Mouse (Mus musculus): ENCODE measurements around the gene Ptbp3.
"Not testable (repeated sequence)": the region's sequence is repeated elsewhere in the genome, so short reads cannot be mapped to it uniquely, and the experiment has no call there.

The Ptbp3 gene

DNA sequence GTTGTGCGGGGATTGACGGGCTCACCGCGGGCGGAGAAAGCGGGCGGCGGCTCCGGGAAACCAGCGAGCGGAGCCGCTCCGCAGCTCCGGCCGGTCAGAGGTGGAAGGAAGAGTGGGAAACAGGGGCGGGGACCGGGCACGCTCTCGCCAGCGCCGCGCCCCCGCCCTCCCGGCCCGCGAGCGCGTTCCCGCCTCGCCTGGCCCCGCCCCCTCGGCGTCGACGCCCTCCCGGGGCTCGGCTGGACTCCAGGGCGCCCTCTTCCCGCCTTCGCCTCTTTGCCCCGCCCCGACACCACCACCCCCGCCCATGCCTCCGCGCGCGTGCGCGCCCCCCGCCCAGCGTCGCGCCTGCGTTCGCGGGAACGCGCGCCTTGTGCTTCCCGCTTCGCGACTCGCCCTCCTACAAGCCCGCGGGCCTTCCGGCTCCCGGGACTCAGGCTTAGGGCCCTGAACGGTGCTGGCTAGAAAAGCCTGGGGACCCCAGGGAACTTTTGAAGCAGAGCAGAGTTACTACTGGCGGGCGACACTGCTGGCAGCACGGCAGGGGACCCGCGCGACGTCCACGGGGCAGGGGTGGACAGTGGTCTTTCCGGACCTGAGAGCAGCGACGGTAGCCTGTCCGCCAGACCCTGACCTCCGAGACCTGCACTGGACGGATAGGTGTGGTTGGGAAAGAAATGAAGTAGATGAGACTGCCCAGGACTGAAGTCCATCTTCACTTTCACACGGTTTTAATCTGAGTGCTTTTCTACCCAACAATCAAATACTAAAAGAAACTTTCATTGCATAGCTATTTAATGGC lies at the start of gene Ptbp3:
TSS of gene Ptbp3 (minus strand) at position 190 of the 802 bp plus-strand sequence.
- peak; percentile 84 for DNase-seq (ENCODE audit: low read depth)

DNA sequence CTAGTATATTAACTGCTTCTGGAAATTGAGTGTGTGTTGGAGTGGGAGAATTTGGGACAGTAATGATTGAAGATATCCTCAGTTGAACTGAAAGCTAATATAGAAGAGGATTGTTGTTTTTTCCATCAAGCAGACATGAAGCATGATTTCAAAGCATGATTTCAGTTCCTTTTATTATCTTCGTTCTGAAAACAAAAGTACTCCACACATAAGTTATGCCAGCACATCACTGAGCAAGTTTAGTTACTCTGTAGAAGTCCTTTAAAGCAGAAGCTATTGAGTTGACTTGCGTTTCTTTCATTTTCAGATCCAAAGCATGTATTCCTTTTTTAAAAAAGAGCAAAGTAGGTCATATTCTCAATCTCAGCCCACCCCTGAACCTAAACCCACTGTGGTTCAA lies 47.4 kb upstream of the Ptbp3 start:
- DNase-seq (ENCODE audit: low read depth), result no peak

DNA sequence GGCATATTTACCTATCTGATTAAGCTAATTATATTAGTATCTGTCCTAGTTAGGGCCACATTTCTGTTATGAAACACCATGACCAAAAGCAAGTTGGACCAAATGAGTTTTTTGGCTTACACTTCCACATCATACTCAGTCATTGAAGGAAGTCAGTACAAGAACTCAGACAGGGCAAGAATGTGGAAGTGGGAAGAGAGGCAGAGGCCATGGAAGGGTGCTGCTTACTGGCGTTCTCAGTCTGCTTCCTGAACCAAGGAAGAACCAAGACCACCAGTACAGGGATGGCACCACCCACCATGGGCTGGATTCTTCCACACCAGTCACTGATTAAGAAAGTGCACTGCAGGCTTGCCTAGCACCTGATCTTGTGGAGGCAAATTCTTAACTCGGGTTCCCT lies 45.5 kb upstream of the Ptbp3 start:
- DNase-seq (ENCODE audit: low read depth), result no peak

DNA sequence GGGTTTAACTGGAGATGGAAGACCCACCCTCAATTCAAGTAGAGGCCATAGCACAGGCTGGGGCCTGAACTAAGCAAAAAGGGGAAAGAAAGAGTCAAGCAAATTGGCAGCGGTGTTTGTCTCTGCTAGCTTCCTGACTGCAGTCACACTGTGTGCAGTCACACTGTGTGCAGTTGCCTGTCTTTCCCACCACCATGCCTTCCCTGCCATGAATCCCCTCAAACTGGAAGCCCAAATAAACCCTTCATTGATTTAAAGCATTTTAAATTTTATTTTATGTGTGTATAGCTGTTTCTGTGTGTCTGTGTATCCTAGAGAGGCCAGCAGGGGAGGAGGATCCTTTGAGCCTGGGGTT lies 38.7 kb upstream of the Ptbp3 start:
- DNase-seq (ENCODE audit: low read depth), result no peak

DNA sequence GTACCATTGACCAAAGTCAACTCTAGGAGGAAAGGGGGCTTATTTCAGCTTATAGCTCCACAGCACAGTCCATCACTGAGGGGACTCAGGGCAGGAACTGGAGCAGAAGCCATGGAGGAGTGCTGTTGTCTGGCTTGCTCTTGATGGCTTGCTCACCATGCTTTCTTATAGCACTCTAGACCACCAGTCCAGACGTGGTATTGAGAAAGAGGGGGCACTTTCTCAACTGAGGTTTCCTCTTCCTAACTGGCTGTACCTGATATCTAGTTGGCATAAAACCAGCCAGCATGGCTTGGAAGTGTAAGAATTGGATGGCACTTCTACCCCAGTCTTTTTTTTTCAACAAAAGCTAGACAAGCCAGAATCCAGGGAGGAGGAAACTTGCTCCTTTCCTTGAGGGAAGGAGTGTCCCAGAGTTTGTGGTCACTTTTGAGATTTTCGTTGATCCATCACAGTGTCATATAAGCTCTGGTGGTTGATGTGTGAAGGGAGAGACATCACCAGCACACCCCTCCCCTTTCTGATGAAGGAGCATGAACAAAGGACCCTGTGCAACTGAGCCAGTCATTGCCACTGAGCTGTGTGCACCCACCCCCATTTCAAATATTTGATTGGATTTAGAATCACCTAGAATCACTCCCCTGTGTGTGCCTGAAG lies 38.2 kb upstream of the Ptbp3 start:
- no peak for DNase-seq (ENCODE audit: low read depth)

DNA sequence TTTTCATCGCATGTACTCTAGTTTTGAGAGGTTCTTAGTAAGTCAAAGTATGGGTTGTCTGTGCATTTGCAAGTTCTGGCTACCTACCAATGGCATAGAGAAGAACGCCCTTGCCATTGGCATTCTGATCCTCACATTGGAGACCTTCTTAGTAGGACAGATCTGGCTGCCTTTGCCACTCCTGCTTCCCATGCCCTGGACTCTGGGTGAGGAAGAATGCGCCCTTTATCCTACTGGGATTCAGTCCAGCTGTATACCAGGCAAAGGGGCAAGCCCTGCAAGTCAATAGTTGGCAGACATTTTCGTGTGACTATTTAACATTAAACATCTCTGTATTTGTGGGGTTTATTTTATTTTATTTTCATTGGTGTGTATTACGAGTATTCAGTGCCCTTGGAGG lies 35.9 kb upstream of the Ptbp3 start:
- no peak for DNase-seq (ENCODE audit: low read depth)

DNA sequence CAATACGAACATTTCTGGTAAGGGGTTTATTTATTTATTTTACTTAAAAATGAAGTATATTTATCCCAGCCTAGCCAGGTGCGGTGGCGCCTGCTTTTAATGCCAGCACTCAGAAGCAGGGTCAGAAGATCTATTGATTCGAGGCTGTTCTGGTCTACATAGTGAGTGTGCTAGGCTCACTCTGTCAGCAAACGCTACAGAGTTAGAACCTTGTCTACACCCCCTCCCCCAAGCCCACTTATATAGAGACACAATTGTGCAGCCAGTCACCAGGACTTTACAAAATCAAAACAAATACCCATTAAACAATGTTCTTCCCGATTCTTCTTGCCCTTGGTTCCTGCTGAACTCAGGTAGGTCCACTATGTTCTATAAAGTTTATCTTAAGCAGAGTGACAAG lies 33.0 kb upstream of the Ptbp3 start:
- DNase-seq (ENCODE audit: low read depth), result no peak

DNA sequence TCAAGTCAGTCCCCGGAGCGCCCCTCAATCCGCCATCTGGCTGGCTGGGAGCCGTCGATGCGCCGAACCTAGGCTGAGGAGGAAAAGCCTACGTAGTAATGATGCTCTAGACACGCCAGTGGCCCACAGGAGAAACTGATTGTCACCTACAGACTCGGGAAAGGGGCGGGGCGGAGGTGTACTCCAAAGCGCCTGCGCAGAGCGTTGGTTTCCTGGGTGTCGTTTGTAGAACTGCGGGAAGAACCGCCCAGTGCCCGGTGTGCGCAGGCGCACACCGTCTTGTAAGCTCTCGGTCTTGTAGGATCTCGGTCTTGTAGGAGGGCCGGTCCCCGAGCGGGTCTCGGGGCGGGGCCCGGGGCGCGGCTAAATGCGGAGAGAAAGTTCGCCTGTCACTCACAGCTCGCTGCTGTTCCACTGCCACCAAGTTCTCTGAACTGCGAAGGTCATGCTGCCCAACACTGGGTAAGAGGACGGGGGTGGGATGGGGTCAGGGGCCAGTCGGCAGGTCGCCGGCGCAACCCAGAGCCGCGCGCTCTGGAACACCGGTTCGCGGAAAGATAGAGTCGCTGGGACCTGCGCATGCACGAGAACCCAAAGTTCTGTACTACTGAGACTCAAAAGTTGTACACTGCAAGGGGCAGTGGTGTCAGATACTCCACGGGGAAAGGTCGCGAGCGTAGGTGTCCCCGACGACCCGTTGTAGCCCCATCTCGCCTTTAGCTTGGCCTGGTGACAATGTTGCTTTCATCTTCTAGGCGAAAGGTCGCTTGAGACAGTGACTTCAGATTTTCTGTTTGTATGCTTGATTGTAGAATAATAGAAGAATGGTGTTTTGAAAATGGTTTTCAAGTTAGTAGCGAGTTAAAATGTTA lies 32.4 kb upstream of the Ptbp3 start, which contains the start of gene Hsdl2:
TSS of gene Hsdl2 (plus strand) at position 250 of the 872 bp plus-strand sequence.
- DNase-seq (ENCODE audit: low read depth), result peak; percentile 100

DNA sequence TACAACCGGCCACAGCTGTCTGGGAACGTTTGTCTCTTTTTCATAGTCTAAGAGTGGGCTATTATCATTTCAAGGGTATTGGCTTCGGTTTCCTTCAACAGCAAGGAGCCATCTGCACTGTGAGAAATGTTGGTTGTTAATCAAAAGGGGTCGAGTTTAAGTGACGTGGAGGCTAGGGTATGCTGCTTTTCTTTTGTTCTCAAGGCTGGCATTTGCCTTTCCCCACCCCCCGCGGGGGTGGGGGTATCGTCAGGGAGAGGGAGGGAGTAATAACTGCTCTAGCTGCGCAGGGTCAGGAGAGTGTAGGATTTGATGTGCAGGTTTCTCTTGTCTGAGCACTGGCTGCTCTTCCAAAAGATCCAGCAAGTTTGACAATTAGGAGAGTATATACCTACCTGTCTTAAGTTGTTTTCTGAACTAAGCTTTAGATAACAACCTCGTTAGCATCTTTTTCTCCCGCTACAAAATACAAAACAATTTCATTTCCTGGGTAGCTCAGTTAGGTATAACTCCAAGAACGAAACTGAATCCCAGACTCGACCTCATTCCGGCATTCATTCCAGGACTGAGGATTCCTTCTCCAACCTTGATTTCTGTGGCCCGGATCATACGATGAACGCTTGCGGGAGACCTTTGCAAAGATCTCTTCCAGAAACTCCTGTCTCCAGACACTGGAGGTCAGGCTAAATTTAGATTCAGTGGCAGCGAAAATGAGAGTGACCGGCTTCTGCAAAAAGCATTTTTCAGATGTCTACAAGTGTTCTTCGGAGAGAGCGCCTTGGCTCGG lies 31.5 kb upstream of the Ptbp3 start:
- no peak for DNase-seq (ENCODE audit: low read depth)

DNA sequence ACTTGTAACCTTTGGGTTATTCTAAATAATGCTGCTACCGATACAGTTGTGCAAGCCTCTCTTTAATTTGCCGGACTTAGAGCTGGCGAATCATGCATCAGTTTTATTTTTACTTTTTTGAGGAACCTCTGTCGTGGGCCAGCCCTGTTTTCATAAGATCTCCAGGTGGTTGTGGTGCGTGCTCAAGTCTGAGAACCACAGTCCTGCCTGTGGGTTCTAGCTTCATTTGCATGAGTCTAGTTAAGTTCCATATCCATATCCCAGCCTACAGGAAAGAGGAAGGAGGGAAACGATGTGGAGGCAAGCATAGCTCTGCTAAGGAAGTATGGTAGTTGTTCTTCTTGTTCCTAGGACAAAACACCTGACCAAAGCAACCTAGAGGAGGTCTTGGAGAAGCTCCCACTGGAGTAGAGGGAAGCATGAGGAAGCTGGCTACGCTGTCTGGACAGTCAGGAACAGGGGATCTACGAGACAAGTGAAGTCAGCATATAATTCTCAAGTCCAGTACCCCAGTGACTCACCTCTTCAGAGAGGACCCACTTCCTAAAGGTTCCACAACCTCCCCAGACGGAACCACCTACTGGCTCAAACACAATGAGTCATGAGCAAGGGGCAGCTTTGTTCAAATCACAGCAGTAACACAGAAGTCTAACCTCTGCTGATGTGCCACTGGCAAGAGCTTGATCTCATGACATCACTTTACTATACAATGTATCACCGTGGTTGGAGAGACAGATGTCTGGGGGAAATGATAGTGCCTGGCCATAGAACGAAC lies 26.2 kb upstream of the Ptbp3 start:
- no peak for DNase-seq (ENCODE audit: low read depth)

DNA sequence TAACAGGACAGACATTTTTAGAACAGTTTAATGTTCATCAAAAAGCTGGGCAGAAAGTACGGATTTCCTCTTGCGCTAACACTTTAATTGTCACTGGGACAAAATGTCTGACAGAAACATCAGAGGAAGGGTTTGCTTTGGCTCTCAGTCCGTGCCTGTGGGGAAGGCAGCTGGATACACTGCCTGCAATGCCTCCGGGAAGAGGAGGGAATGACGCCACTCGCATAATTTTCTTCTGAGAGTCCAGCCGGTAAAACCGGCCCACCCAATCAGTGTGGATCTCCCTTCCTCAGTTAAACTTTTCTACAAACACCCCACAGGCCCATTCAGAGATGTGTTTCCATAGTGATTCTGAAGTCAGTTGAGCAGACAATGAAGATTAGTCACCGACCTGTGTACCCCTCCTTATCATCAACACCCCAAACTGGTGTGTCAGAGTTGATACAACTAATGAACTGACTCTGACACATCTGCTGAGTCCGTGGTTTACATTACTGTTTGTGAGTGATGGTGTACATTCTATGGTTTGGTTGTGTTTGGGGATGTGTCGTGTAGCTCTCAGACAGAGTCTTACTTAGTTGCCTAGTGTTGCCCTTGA lies 23.5 kb upstream of the Ptbp3 start:
- peak; percentile 78 for DNase-seq (ENCODE audit: low read depth)

DNA sequence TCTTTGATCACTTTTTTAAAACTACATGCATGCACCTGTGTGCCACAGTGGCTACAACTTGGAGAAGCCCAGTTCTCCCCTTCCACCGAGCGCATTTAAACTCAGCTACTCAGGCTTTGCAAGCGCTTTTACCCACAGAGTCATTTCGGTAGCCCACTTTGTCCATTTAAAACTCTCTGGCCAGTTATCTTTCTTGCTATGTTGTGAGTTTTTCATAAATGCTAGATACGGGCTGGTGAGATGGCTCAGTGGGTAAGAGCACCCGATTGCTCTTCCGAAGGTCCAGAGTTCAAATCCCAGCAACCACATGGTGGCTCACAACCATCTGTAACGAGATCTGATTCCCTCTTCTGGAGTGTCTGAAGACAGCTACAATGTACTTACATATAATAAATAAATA lies 21.4 kb upstream of the Ptbp3 start:
- DNase-seq (ENCODE audit: low read depth), result not testable (repeated sequence)

DNA sequence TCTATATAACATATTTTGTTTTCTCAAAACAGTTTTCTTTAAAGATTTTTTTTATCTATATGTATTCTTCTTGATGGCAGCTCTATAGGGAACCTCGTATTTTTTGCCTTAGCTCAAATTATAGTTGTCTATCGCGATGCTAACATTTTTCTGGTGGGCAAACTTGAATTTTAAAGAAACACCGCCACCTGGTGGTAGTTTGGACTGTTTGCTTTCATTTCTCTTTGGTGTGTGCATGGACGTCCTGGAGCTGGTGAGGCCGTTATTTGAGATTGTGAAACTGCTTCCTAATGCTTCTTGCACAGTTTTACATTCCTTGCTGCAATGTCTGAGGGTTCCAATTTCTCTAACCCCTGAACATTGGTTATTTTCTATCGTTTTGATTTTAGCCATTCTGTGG lies 20.4 kb upstream of the Ptbp3 start:
- peak; percentile 94 for DNase-seq (ENCODE audit: low read depth)

DNA sequence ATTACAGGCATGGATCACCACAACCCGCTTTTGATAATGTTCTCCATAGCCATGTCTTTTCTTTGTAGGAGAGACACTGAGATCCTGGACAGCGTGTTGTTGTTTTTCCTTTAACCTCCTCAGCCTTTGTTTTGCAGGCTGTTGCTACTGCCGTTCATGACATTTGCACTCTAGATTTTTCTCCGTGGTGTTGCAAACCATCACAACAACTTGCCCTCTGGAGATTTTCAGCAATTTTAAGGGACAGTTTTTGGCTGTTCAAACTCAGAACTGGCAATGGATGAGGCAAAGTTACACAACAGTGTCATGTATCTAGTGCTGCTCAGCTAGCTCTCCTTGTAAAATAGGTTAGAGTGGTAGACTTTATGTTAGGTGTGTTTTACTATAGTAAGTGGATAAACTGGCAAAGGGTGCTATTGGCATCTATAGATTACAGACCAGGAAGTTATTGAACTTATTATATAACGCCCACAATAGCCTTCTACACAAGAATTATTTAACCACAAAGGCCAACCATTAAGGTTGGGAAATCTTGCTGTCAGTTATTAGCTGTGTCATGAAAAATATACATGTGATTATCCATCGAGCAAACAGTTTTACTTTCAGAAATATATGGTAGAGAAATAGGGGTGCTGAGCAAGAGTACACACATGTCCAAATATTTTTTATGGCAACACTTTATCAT lies 18.6 kb upstream of the Ptbp3 start:
- DNase-seq (ENCODE audit: low read depth), result no peak

DNA sequence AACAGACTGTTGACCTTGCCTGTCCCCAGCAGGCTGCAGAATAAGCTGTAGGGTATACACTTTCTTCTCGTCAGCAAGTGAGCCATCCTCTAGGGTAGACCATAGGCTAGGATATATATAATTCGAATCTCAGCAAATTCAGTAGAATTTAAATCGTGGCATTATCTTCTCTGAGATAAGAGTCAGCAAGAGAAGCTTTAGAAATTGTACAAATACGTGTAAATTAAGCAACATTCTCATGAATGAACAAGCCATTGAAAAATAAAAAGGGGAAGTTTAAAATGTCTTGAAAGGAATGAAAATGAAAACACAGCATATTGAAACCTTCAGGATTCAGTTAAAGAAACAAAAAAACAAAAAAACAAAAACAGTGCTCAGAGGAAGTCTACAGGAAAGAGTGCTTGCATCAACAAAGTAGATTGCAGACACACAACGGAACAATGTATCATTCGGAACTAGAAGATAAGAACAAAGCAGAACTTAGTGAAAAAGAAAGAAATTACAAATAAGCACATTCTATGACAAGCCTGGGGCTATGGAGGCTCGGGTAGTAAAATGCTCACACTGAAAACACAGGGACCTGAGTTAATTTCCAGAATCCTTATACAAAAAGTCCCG lies 16.5 kb upstream of the Ptbp3 start:
- DNase-seq (ENCODE audit: low read depth), result no peak

DNA sequence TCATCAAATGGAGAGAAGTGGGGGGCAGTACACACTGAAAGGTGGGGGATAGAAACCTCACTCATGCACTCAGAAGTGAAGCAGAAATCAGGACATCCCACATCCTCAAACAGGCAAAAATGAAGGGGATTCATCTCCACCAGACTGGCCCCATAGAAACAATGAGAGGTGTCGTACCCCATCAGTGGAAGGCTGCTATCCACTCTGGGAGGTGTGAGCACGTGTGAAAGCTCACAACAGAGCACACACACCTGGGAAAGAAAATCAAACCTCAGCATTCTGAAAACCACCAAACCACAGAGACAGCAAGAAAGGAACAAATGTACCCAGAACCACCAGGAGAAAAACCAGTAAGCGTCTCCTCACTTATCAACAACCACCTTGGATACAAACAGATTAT lies 15.0 kb upstream of the Ptbp3 start:
- no peak for DNase-seq (ENCODE audit: low read depth)

DNA sequence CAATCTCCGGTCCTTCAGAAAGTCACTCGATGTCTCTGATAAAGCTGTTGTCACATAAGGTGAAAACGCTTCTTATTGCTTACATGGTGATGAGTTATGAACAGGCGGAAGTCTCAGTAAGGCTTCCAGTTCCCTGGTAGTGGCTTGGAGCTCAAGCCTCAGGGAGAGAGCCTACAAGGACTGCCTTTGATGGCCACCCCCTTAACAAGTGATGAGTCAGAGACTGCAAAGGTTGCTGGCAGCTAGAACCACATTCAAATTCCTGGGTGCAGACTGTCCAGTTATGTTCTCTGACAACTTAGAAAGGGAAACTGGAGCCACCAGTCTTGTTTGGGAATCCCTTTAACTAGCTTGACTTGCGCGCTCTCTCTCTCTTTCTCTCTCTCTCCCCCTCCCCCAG lies 11.0 kb upstream of the Ptbp3 start:
- no peak for DNase-seq (ENCODE audit: low read depth)

DNA sequence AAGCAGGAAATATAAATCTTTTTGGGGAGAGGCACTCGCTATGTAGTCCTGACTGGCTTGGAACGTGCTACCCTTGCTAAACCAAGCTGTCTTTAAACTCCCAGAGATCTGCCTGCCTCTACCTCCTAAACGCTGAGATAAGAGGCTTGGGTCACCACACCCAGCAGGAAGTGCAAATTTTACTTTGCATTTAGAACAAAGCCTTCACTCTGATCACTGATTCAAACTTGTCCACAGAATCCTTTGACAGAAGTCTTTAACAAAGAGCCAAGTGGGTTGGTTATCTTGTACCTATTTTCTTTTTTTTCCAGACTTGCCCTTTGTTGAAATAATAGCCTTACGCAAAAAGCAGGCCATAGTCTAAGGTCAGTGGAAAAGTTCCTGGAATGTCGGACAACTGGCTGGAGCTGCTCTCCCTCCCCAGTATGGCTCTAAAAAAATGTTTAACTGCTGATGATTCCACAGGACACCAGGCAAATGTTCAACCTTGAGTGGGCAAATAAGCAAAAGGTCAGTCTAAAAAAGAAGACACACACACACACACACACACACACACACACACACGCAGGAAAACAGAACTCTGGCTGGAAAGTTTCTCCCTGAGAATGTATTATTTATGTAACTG lies 9.0 kb upstream of the Ptbp3 start:
- DNase-seq (ENCODE audit: low read depth), result no peak

DNA sequence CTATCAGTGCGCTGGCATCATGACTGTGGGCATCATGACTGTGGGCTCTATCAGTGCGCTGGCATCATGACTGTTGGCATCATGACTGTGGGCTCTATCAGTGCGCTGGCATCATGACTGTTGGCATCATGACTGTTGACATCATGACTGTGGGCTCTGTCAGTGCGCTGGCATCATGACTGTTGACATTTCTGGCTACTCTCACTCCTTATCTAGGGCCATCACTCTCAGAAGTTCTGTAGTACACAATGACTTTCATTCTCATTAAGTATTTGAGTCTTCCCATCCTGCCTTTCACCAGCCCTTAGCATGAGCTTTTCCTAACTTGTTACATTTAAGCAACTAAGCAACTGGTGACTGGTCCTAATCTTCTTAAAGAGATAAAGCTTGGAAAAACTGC lies 8.2 kb upstream of the Ptbp3 start:
- not testable (repeated sequence) for DNase-seq (ENCODE audit: low read depth)
